Mouse (Mus musculus): ENCODE measurements at regions not wholly inside any gene's neighbourhood (a gene's known extent, or its start where the extent isn't known, plus 50 kb on each side); places are given as distances from the start of the nearest gene placed in this dataset.
A peak's percentile ranks its signal among the peaks of the same experiment; 100 is the strongest.

GRCm38 (mm10) chr14:71359581-71359980, 759.9 kb upstream of the Fam160b2 start:
- DNase-seq, result peak; percentile 16

- DNase-seq, result no peak
Measured at GRCm38 (mm10) chr14:71338219-71338618, 738.6 kb upstream of the Fam160b2 start.

GRCm38 (mm10) chr14:71336906-71337305, 737.3 kb upstream of the Fam160b2 start:
- DNase-seq, result no peak

GRCm38 (mm10) chr14:71334022-71334421, 734.4 kb upstream of the Fam160b2 start:
- no peak for DNase-seq

GRCm38 (mm10) chr14:71329862-71330630, 730.4 kb upstream of the Fam160b2 start:
- DNase-seq, result no peak

GRCm38 (mm10) chr14:71327621-71328020, 728.0 kb upstream of the Fam160b2 start:
- DNase-seq, result no peak

- no peak for DNase-seq
Measured at GRCm38 (mm10) chr14:71326521-71327105, 727.0 kb upstream of the Fam160b2 start.

GRCm38 (mm10) chr14:71315228-71315627, 715.6 kb upstream of the Fam160b2 start:
- peak; percentile 35 for DNase-seq

- DNase-seq, result peak; percentile 11
Measured at GRCm38 (mm10) chr14:71299755-71300154, 700.1 kb upstream of the Fam160b2 start.

GRCm38 (mm10) chr14:71281568-71281967, 681.9 kb upstream of the Fam160b2 start:
- DNase-seq, result no peak

- DNase-seq, result peak; percentile 48
Measured at GRCm38 (mm10) chr14:71276309-71276791, 676.7 kb upstream of the Fam160b2 start.

GRCm38 (mm10) chr14:71272470-71272869, 672.8 kb upstream of the Fam160b2 start:
- no peak for DNase-seq

GRCm38 (mm10) chr14:71257650-71258049, 658.0 kb upstream of the Fam160b2 start:
- no peak for DNase-seq

GRCm38 (mm10) chr14:71254207-71254606, 654.6 kb upstream of the Fam160b2 start:
- DNase-seq, result no peak

GRCm38 (mm10) chr14:71252136-71252535, 652.5 kb upstream of the Fam160b2 start:
- DNase-seq, result no peak

GRCm38 (mm10) chr14:71251116-71251515, 651.5 kb upstream of the Fam160b2 start:
- no peak for DNase-seq

GRCm38 (mm10) chr14:71249387-71249965, 649.8 kb upstream of the Fam160b2 start:
- no peak for DNase-seq

GRCm38 (mm10) chr14:71248534-71248933, 648.9 kb upstream of the Fam160b2 start:
- no peak for DNase-seq

- peak; percentile 24 for DNase-seq
Measured at GRCm38 (mm10) chr14:71241655-71242390, 642.2 kb upstream of the Fam160b2 start.

- DNase-seq, result no peak
Measured at GRCm38 (mm10) chr14:71236192-71236591, 636.6 kb upstream of the Fam160b2 start.

GRCm38 (mm10) chr14:71234900-71235299, 635.3 kb upstream of the Fam160b2 start:
- no peak for DNase-seq

GRCm38 (mm10) chr14:71234276-71234675, 634.6 kb upstream of the Fam160b2 start:
- DNase-seq, result no peak

GRCm38 (mm10) chr14:71231223-71231815, 631.7 kb upstream of the Fam160b2 start:
- no peak for DNase-seq

All from lung, postnatal 10 days (tissue).